8 mouse cellular contexts compared by ENCODE assay signal in genomic region chr7:38018416-38019368, GRCm38 (mm10). TPM values are rescaled to one million over a fixed set of nuclear protein-coding genes. Genes with fewer than 3 reads are reported as not detected.
A peak's percentile ranks its signal among the peaks of the same experiment; 100 is the strongest.
DNase-seq lines count a peak whose midpoint lies in the region; ATAC-seq and TF ChIP-seq lines count a peak whose summit lies in the region.

No protein-coding gene starts in this region.

- under 1% methylated on average over 67 of the region's 67 CpGs for WGBS in heart, embryonic 10.5 days
- WGBS in kidney, embryonic 15.5 days, result under 1% methylated on average over 67 of the region's 67 CpGs
- under 1% methylated on average over 67 of the region's 67 CpGs for WGBS in limb, embryonic 15.5 days
- 2% methylated on average over 61 of the region's 67 CpGs for WGBS in midbrain, postnatal 0 days

- ATAC-seq in kidney, embryonic 15.5 days (replicated peaks; ENCODE audit: low FRiP score), result peak; percentile 94
- peak; percentile 78 for ATAC-seq in limb, embryonic 15.5 days (ENCODE audit: insufficient number of reproducible peaks, low FRiP score, low TSS enrichment, low read depth)
- ATAC-seq in midbrain, postnatal 0 days (ENCODE audit: low FRiP score), result peak; percentile 83

- H3K36me3 ChIP-seq in heart, embryonic 10.5 days, result no peaks in the 10 kb centered on the region
- no peaks in the 10 kb centered on the region for H3K36me3 ChIP-seq in kidney, embryonic 15.5 days
- H3K36me3 ChIP-seq in limb, embryonic 15.5 days, result no peaks in the 10 kb centered on the region
- no peaks in the 10 kb centered on the region for H3K36me3 ChIP-seq in midbrain, postnatal 0 days (ENCODE audit: insufficient read depth, low read length)

- H3K9me3 ChIP-seq in heart, embryonic 10.5 days, result no peaks in the 10 kb centered on the region
- no peaks in the 10 kb centered on the region for H3K9me3 ChIP-seq in kidney, embryonic 15.5 days (replicated peaks)
- H3K9me3 ChIP-seq in limb, embryonic 15.5 days, result no peaks in the 10 kb centered on the region
- no peaks in the 10 kb centered on the region for H3K9me3 ChIP-seq in midbrain, postnatal 0 days (ENCODE audit: low read length)

- H3K27me3 ChIP-seq in heart, embryonic 10.5 days (ENCODE audit: insufficient read depth, poor library complexity, severe bottlenecking), result no peaks in the 10 kb centered on the region
- H3K27me3 ChIP-seq in kidney, embryonic 15.5 days, result no peaks in the 10 kb centered on the region
- H3K27me3 ChIP-seq in limb, embryonic 15.5 days, result no peaks in the 10 kb centered on the region
- no peaks in the 10 kb centered on the region for H3K27me3 ChIP-seq in midbrain, postnatal 0 days (ENCODE audit: insufficient read depth, low read length)

- no peak for TF ChIP-seq CTCF in bone marrow macrophage, adult 2 months (IDR thresholded peaks at IDR 0.05; ENCODE audit: low read depth, low read length)
- TF ChIP-seq CTCF in embryonic fibroblast, embryonic 13.5 days (IDR thresholded peaks at IDR 0.05; ENCODE audit: borderline replicate concordance, insufficient read depth, low read length), result no peak
- peak; percentile 30; the same call in 1 of the 2 replicates for TF ChIP-seq CTCF in midbrain, postnatal 0 days (IDR thresholded peaks at IDR 0.05)

- H3K27ac ChIP-seq in bone marrow macrophage, adult 2 months (ENCODE audit: insufficient read depth, low read depth, low read length), result peak overlapping the region; percentile 50
- peak overlapping the region; percentile 50 for H3K27ac ChIP-seq in embryonic fibroblast, embryonic 13.5 days (ENCODE audit: insufficient read depth, low read length)
- peak overlapping the region; percentile 97 for H3K27ac ChIP-seq in heart, embryonic 10.5 days
- H3K27ac ChIP-seq in kidney, embryonic 15.5 days, result peak overlapping the region; percentile 95
- H3K27ac ChIP-seq in limb, embryonic 15.5 days, result peak overlapping the region; percentile 89
- peak overlapping the region; percentile 82 for H3K27ac ChIP-seq in midbrain, postnatal 0 days (ENCODE audit: low read depth, low read length)

- H3K4me3 ChIP-seq in bone marrow macrophage, adult 2 months (ENCODE audit: insufficient read depth, low read length), result peak overlapping the region; percentile 92
- H3K4me3 ChIP-seq in embryonic fibroblast, embryonic 13.5 days (ENCODE audit: insufficient read depth, low read length), result peak overlapping the region; percentile 100
- H3K4me3 ChIP-seq in heart, embryonic 10.5 days, result peak overlapping the region; percentile 94
- H3K4me3 ChIP-seq in kidney, embryonic 15.5 days (replicated peaks), result peak overlapping the region; percentile 96
- peak overlapping the region; percentile 92 for H3K4me3 ChIP-seq in limb, embryonic 15.5 days
- H3K4me3 ChIP-seq in midbrain, postnatal 0 days (ENCODE audit: low read depth, low read length), result peak overlapping the region; percentile 81

- H3K9ac ChIP-seq in kidney, embryonic 15.5 days, result peak overlapping the region; percentile 87
- peak overlapping the region; percentile 92 for H3K9ac ChIP-seq in limb, embryonic 15.5 days
- peak overlapping the region; percentile 73 for H3K9ac ChIP-seq in midbrain, postnatal 0 days (replicated peaks; ENCODE audit: low read length, poor library complexity, severe bottlenecking)

- DNase-seq in A20 (ENCODE audit: low read depth, low spot score), result peak; percentile 92
- DNase-seq in heart, embryonic 10.5 days (ENCODE audit: low spot score), result peak; percentile 90
- DNase-seq in midbrain, postnatal 0 days (ENCODE audit: low spot score), result peak; percentile 78
- DNase-seq in spleen, postnatal 10 days (ENCODE audit: low spot score in 2 of 2), result peak; percentile 73 to 77

- TF ChIP-seq POLR2A in bone marrow macrophage, adult 2 months (IDR thresholded peaks at IDR 0.05; ENCODE audit: borderline replicate concordance, low read depth, low read length), result no peak
- TF ChIP-seq POLR2A in embryonic fibroblast, embryonic 13.5 days (IDR thresholded peaks at IDR 0.05; ENCODE audit: low read depth, low read length), result peak; percentile 59

- peaks cover 5% of the 10 kb centered on the region for H3K4me1 ChIP-seq in bone marrow macrophage, adult 2 months (ENCODE audit: control insufficient read depth, insufficient read depth, low read length)
- no peaks in the 10 kb centered on the region for H3K4me1 ChIP-seq in embryonic fibroblast, embryonic 13.5 days (ENCODE audit: control insufficient read depth, insufficient read depth, low read length)
- H3K4me1 ChIP-seq in heart, embryonic 10.5 days, result 0 out of 2 replicates have a peak, but pooled peaks cover 10% of the 10 kb centered on the region
- peaks cover 3% of the 10 kb centered on the region; the same call in 1 of the 2 replicates for H3K4me1 ChIP-seq in kidney, embryonic 15.5 days
- peaks cover 6% of the 10 kb centered on the region for H3K4me1 ChIP-seq in limb, embryonic 15.5 days
- no peaks in the 10 kb centered on the region for H3K4me1 ChIP-seq in midbrain, postnatal 0 days (ENCODE audit: insufficient read depth, low read length)

- peak overlapping the region; percentile 70 for H3K4me2 ChIP-seq in kidney, embryonic 15.5 days
- peak overlapping the region; percentile 62 for H3K4me2 ChIP-seq in limb, embryonic 15.5 days
- peak overlapping the region; percentile 54 for H3K4me2 ChIP-seq in midbrain, postnatal 0 days (ENCODE audit: low read depth, low read length, poor library complexity, severe bottlenecking)

RNA-seq across cellular contexts. Expression of gene Uri1, which starts 4.7 kb away (rescaled TPM):
- polyA plus RNA-seq in bone marrow macrophage, adult 2 months (2012; ENCODE audit: insufficient read depth, insufficient read length, missing spikeins), result 21.0 and 21.1 TPM in 2 replicates
- 41.3 and 54.3 TPM in 2 replicates for polyA plus RNA-seq in embryonic fibroblast, embryonic 13.5 days (2011; ENCODE audit: insufficient read length, low read depth, missing spikeins)
- 39.7 and 46.9 TPM in 2 replicates for polyA plus RNA-seq in heart, embryonic 10.5 days (2016; fragmentation: Nextera tagmentation; extraction: Ambion mirVana)
- polyA plus RNA-seq in kidney, embryonic 15.5 days (2015; fragmentation: Nextera tagmentation; extraction: Ambion mirVana), result 50.5 and 52.2 TPM in 2 replicates
- polyA plus RNA-seq in limb, embryonic 15.5 days (2015; fragmentation: Nextera tagmentation; extraction: Ambion mirVana), result 35.7 and 36.8 TPM in 2 replicates
- total RNA-seq in midbrain, postnatal 0 days (2014; rRNA removed), result 31.7 and 38.2 TPM in 2 replicates
- polyA plus RNA-seq in midbrain, postnatal 0 days (2015; fragmentation: Nextera tagmentation; extraction: Ambion mirVana), result 36.1 and 38.4 TPM in 2 replicates

Comparison
In these comparisons a context has a peak if more than half of its experiments do, and no peak if none do; other contexts are left out.
1. Peak in every context shown above with its lines: DNase-seq, ATAC-seq, H3K4me3 ChIP-seq and H3K27ac ChIP-seq.